Mouse (Mus musculus) MEL (cell line): ENCODE data around the gene Thbs1.

Source experiments
- CTCF ChIP-seq, 3 experiments: IDR thresholded peaks in 2 of 3; conservative IDR thresholded peaks in 1 of 3; 2 replicates each; pipeline ENCODE4 v1.5.1; 2011 to 2012; ENCODE audit warnings: low read length in 3 of 3, low read depth in 2 of 3, mild to moderate bottlenecking in 2 of 3, improper control_type of control experiment in 1 of 3, inconsistent platforms in 1 of 3, mixed read lengths in 1 of 3, moderate library complexity in 1 of 3; ENCODE audit not compliant: control insufficient read depth in 1 of 3, insufficient read depth in 1 of 3, poor library complexity in 1 of 3, severe bottlenecking in 1 of 3
- EP300 ChIP-seq, 2 experiments: IDR thresholded peaks; 2 replicates each; pipeline ENCODE4 v1.6.1; 2011; ENCODE audit warnings: improper control_type of control experiment in 2 of 2, low read length in 2 of 2, low read depth in 1 of 2, mild to moderate bottlenecking in 1 of 2
- ETS1 ChIP-seq: IDR thresholded peaks from 2 replicates; pipeline ENCODE4 v1.6.1; 2012; ENCODE audit warnings: low read depth, mild to moderate bottlenecking, inconsistent platforms, low read length, improper control_type of control experiment, moderate library complexity
- MAX ChIP-seq: IDR thresholded peaks from 2 replicates; pipeline ENCODE4 v1.6.1; 2011; ENCODE audit warnings: low read length, improper control_type of control experiment
- MAZ ChIP-seq: IDR thresholded peaks from 2 replicates; pipeline ENCODE4 v1.6.1; 2012; ENCODE audit warnings: low read depth, mild to moderate bottlenecking, inconsistent platforms, low read length, improper control_type of control experiment
- NELFE ChIP-seq: IDR thresholded peaks from 2 replicates; pipeline ENCODE4 v1.6.1; 2011; ENCODE audit warnings: low read depth, low read length, improper control_type of control experiment
- POLR2A ChIP-seq, 2 experiments: IDR thresholded peaks; 2 replicates each; pipeline ENCODE4 v1.6.1; 2011 to 2012; ENCODE audit warnings: low read length in 2 of 2, mild to moderate bottlenecking in 2 of 2, control low read depth in 1 of 2, improper control_type of control experiment in 1 of 2, low read depth in 1 of 2, moderate library complexity in 1 of 2; ENCODE audit not compliant: control insufficient read depth in 1 of 2, insufficient read depth in 1 of 2, poor library complexity in 1 of 2
- RAD21 ChIP-seq: IDR thresholded peaks from 2 replicates; pipeline ENCODE4 v1.6.1; 2011; ENCODE audit warnings: mild to moderate bottlenecking, low read depth, low read length, improper control_type of control experiment
- SIN3A ChIP-seq: IDR thresholded peaks from 2 replicates; pipeline ENCODE4 v1.6.1; 2012; ENCODE audit warnings: low read length, improper control_type of control experiment, inconsistent platforms
- UBTF ChIP-seq: IDR thresholded peaks from 2 replicates; pipeline ENCODE4 v1.6.1; 2012; ENCODE audit warnings: low read depth, mild to moderate bottlenecking, inconsistent platforms, low read length, improper control_type of control experiment, moderate library complexity, borderline replicate concordance; ENCODE audit not compliant: insufficient read depth

GRCm38 (mm10) chr2:118158095-118158494 is 46.4 kb downstream of the Thbs1 start:
- no peak for TF ChIP-seq NELFE
- TF ChIP-seq CTCF (IDR thresholded peaks at IDR 0.05 in 2 of 3, conservative IDR thresholded peaks at IDR 0.05 in 1 of 3; ENCODE audit: control insufficient read depth in 1 of 3, insufficient read depth in 1 of 3, low read depth in 2 of 3, low read length in 3 of 3, poor library complexity in 1 of 3, severe bottlenecking in 1 of 3), result no peak
- no peak for TF ChIP-seq EP300 (IDR thresholded peaks at IDR 0.05; ENCODE audit: low read depth in 1 of 2, low read length in 2 of 2)
- TF ChIP-seq ETS1, result no peak
- no peak for TF ChIP-seq UBTF
- TF ChIP-seq RAD21, result no peak
- no peak for TF ChIP-seq SIN3A
- TF ChIP-seq MAX, result no peak
- TF ChIP-seq MAZ, result no peak
- no peak for TF ChIP-seq POLR2A (IDR thresholded peaks at IDR 0.05; ENCODE audit: control insufficient read depth in 1 of 2, insufficient read depth in 1 of 2, low read depth in 1 of 2, low read length in 2 of 2, poor library complexity in 1 of 2)
